Mouse (Mus musculus) forebrain, postnatal 0 days (tissue): ENCODE measurements at regions not wholly inside any gene's neighbourhood (a gene's known extent, or its start where the extent isn't known, plus 50 kb on each side); places are given as distances from the start of the nearest gene placed in this dataset.
"Not testable (repeated sequence)": the region's sequence is repeated elsewhere in the genome, so short reads cannot be mapped to it uniquely, and the experiment has no call there.

Experiments used
- ATAC-seq: fragments of 200-750 bp; cut with Nextera tagmentation; 2 replicates; pipeline ENCODE4 v1.8.0; 2017; ENCODE audit warnings: mild to moderate bottlenecking, moderate library complexity
- DNase-seq: peaks from one replicate; pipeline ENCODE4 v3.0.0-alpha.2; 2015
- H3K27ac ChIP-seq: fragments of 300-500 bp; sonication (generic); 2 replicates; pipeline ENCODE4 v1.5.1; 2014; ENCODE audit warnings: low read depth, mild to moderate bottlenecking, antibody characterized with exemption, low read length, moderate library complexity, mixed read lengths
- H3K27me3 ChIP-seq: fragments of 300-500 bp; sonication (generic); 2 replicates; pipeline ENCODE4 v1.6.1; 2014; ENCODE audit warnings: mild to moderate bottlenecking, low read length, mixed read lengths; ENCODE audit not compliant: insufficient read depth
- H3K36me3 ChIP-seq: fragments of 300-500 bp; sonication (generic); 2 replicates; pipeline ENCODE4 v1.6.1; 2014; ENCODE audit warnings: mild to moderate bottlenecking, moderate library complexity; ENCODE audit not compliant: insufficient read depth
- H3K4me1 ChIP-seq: fragments of 300-500 bp; sonication (generic); 2 replicates; pipeline ENCODE4 v1.6.1; 2014; ENCODE audit warnings: antibody characterized with exemption; ENCODE audit not compliant: insufficient read depth
- H3K4me2 ChIP-seq: fragments of 300-500 bp; sonication (generic); 2 replicates; pipeline ENCODE4 v1.6.1; 2014; ENCODE audit warnings: low read depth, mild to moderate bottlenecking, moderate library complexity
- H3K4me3 ChIP-seq: fragments of 300-500 bp; sonication (generic); 2 replicates; pipeline ENCODE4 v1.5.1; 2014; ENCODE audit warnings: low read depth, low read length, mixed read lengths
- H3K9ac ChIP-seq: fragments of 300-500 bp; sonication (generic); 2 replicates; pipeline ENCODE4 v1.6.1; 2014; ENCODE audit warnings: mild to moderate bottlenecking
- H3K9me3 ChIP-seq: fragments of 300-500 bp; sonication (generic); 2 replicates; pipeline ENCODE4 v1.6.1; 2016; ENCODE audit warnings: low read length
- CTCF ChIP-seq: sonication (generic); IDR thresholded peaks from 2 replicates; pipeline ENCODE4 v1.5.1; 2016; ENCODE audit warnings: antibody characterized with exemption, control low read depth, low read depth
- WGBS: fragments of 180-500 bp; shearing (Covaris S2); extraction: QIAGEN DNeasy Blood & Tissue Kit; methylation state at CpG from one replicate; pipeline ENCODE4 v1.1.7; 2014; 5-methylcytosine and 5-hydroxymethylcytosine counted together

- Histone ChIP-seq H3K27ac (no peak overlapping the region), H3K36me3 (no peaks in the 10 kb centered on the region), H3K9me3 (no peaks in the 10 kb centered on the region), H3K27me3 (no peaks in the 10 kb centered on the region), H3K4me1 (no peaks in the 10 kb centered on the region), H3K4me3 (no peak overlapping the region), H3K9ac (no peak overlapping the region), H3K4me2 (no peak overlapping the region)
- 8% methylated on average over 5 of the region's 5 CpGs for WGBS
- DNase-seq (no peak), ATAC-seq (no peak; the same call in 1 of the 2 replicates)
- TF ChIP-seq CTCF = no peak
Measured at GRCm38 (mm10) chr13:103622324-103622723, 152.1 kb downstream of the Srek1 start.

GRCm38 (mm10) chr13:103620958-103621357, 153.4 kb downstream of the Srek1 start:
- H3K4me3 ChIP-seq, DNase-seq, H3K4me2 ChIP-seq, H3K9me3 ChIP-seq, H3K27me3 ChIP-seq, H3K36me3 ChIP-seq, H3K4me1 ChIP-seq, H3K9ac ChIP-seq, H3K27ac ChIP-seq: not testable (repeated sequence)
- ATAC-seq = peak; percentile 12; the same call in 1 of the 2 replicates
- 83% methylated on average over 5 of the region's 5 CpGs for WGBS

GRCm38 (mm10) chr13:103613333-103613725, 161.1 kb downstream of the Srek1 start:
- H3K4me3 ChIP-seq = no peak overlapping the region
- no peaks in the 10 kb centered on the region for H3K36me3 ChIP-seq
- H3K4me1 ChIP-seq = no peaks in the 10 kb centered on the region
- no peak overlapping the region; the same call in 1 of the 2 replicates for H3K27ac ChIP-seq
- no peak overlapping the region for H3K9ac ChIP-seq
- DNase-seq (no peak), ATAC-seq (no peak)
- H3K4me2 ChIP-seq = no peak overlapping the region
- H3K9me3 ChIP-seq = no peaks in the 10 kb centered on the region
- 71% methylated on average over 10 of the region's 10 CpGs for WGBS
- no peaks in the 10 kb centered on the region for H3K27me3 ChIP-seq
- TF ChIP-seq CTCF = no peak

GRCm38 (mm10) chr13:103612720-103613332, 161.6 kb downstream of the Srek1 start:
- no peaks in the 10 kb centered on the region for H3K9me3 ChIP-seq
- H3K36me3 ChIP-seq = no peaks in the 10 kb centered on the region
- no peak overlapping the region for H3K4me3 ChIP-seq
- no peak overlapping the region for H3K4me2 ChIP-seq
- H3K4me1 ChIP-seq = no peaks in the 10 kb centered on the region
- peak overlapping the region; percentile 31; the same call in 1 of the 2 replicates for H3K9ac ChIP-seq
- no peak overlapping the region for H3K27ac ChIP-seq
- WGBS = 63% methylated on average over 11 of the region's 11 CpGs
- ATAC-seq (no peak), DNase-seq (no peak)
- no peaks in the 10 kb centered on the region for H3K27me3 ChIP-seq
- no peak for TF ChIP-seq CTCF

- Histone ChIP-seq H3K27ac (no peak overlapping the region), H3K27me3 (no peaks in the 10 kb centered on the region), H3K4me3 (no peak overlapping the region), H3K4me1 (no peaks in the 10 kb centered on the region), H3K9me3 (no peaks in the 10 kb centered on the region), H3K9ac (no peak overlapping the region), H3K36me3 (no peaks in the 10 kb centered on the region), H3K4me2 (no peak overlapping the region)
- DNase-seq = no peak
- 85% methylated on average over 5 of the region's 5 CpGs for WGBS
- no peak for ATAC-seq
- no peak for TF ChIP-seq CTCF
Measured at GRCm38 (mm10) chr13:103602302-103602701, 172.1 kb downstream of the Srek1 start.

GRCm38 (mm10) chr13:103592371-103592770, 182.0 kb downstream of the Srek1 start:
- Histone ChIP-seq H3K9me3 (no peaks in the 10 kb centered on the region), H3K27ac (no peak overlapping the region), H3K36me3 (no peaks in the 10 kb centered on the region), H3K9ac (no peak overlapping the region), H3K4me1 (no peaks in the 10 kb centered on the region), H3K27me3 (no peaks in the 10 kb centered on the region), H3K4me3 (no peak overlapping the region), H3K4me2 (no peak overlapping the region)
- DNase-seq (no peak), ATAC-seq (no peak)
- TF ChIP-seq CTCF = no peak
- 90% methylated on average over 16 of the region's 16 CpGs for WGBS

GRCm38 (mm10) chr13:103591874-103592273, 182.5 kb downstream of the Srek1 start:
- no peak for DNase-seq
- H3K27me3 ChIP-seq = no peaks in the 10 kb centered on the region
- H3K27ac ChIP-seq = no peak overlapping the region
- H3K9ac ChIP-seq = no peak overlapping the region
- H3K4me2 ChIP-seq = no peak overlapping the region
- H3K36me3 ChIP-seq = no peaks in the 10 kb centered on the region
- ATAC-seq = no peak
- no peak for TF ChIP-seq CTCF
- WGBS = 93% methylated on average over 6 of the region's 6 CpGs
- no peak overlapping the region for H3K4me3 ChIP-seq
- H3K9me3 ChIP-seq = no peaks in the 10 kb centered on the region
- H3K4me1 ChIP-seq = no peaks in the 10 kb centered on the region

GRCm38 (mm10) chr13:103591381-103591780, 183.0 kb downstream of the Srek1 start:
- H3K9me3 ChIP-seq, DNase-seq, H3K36me3 ChIP-seq, H3K27me3 ChIP-seq, H3K4me2 ChIP-seq, ATAC-seq, H3K4me3 ChIP-seq, H3K9ac ChIP-seq, H3K27ac ChIP-seq, H3K4me1 ChIP-seq: not testable (repeated sequence)
- WGBS = 83% methylated on average over 7 of the region's 7 CpGs
